Mouse (Mus musculus): ENCODE measurements around the gene Hephl1. TPM values are rescaled to one million over a fixed set of nuclear protein-coding genes. Genes with fewer than 3 reads are reported as not detected.

The Hephl1 gene
- total RNA-seq, 2 experiments from 2014 or later: 0.20 to 0.28 TPM

- no peak for DNase-seq
Observed at GRCm38 (mm10) chr9:15060026-15060425, 51.9 kb downstream of the Hephl1 start.

- no peak for DNase-seq
Observed at GRCm38 (mm10) chr9:15045740-15046139, 66.2 kb downstream of the Hephl1 start.

- peak; percentile 73 to 83 for DNase-seq
Observed at GRCm38 (mm10) chr9:15045084-15045669, 66.7 kb downstream of the Hephl1 start, which contains the start of gene Panx1. Gene Panx1 (minus strand): TSS chr9:15045478.

GRCm38 (mm10) chr9:15044391-15045083, 67.4 kb downstream of the Hephl1 start:
- DNase-seq: no peak

GRCm38 (mm10) chr9:15041556-15041955, 70.4 kb downstream of the Hephl1 start:
- no peak for DNase-seq

- DNase-seq: no peak
Observed at GRCm38 (mm10) chr9:15039848-15040247, 72.1 kb downstream of the Hephl1 start.

- DNase-seq: no peak
Observed at GRCm38 (mm10) chr9:15037704-15038103, 74.2 kb downstream of the Hephl1 start.

GRCm38 (mm10) chr9:15037237-15037636, 74.7 kb downstream of the Hephl1 start:
- DNase-seq: no peak

GRCm38 (mm10) chr9:15036807-15037206, 75.1 kb downstream of the Hephl1 start:
- DNase-seq: no peak

GRCm38 (mm10) chr9:15036405-15036804, 75.5 kb downstream of the Hephl1 start:
- DNase-seq: no peak

GRCm38 (mm10) chr9:15035979-15036378, 75.9 kb downstream of the Hephl1 start:
- no peak for DNase-seq

- peak; percentile 62 to 77 for DNase-seq
Observed at GRCm38 (mm10) chr9:15034546-15035273, 77.2 kb downstream of the Hephl1 start.

- DNase-seq: peak in 1 of 2 experiments; percentile 45
Observed at GRCm38 (mm10) chr9:15033568-15034160, 78.2 kb downstream of the Hephl1 start.

GRCm38 (mm10) chr9:15032797-15033196, 79.1 kb downstream of the Hephl1 start:
- DNase-seq: no peak

- peak; percentile 79 to 88 for DNase-seq
Observed at GRCm38 (mm10) chr9:15030771-15031170, 81.1 kb downstream of the Hephl1 start.

- peak; percentile 56 to 80 for DNase-seq
Observed at GRCm38 (mm10) chr9:15029025-15029727, 82.7 kb downstream of the Hephl1 start.

GRCm38 (mm10) chr9:15027725-15028124, 84.2 kb downstream of the Hephl1 start:
- no peak for DNase-seq

GRCm38 (mm10) chr9:15023049-15023448, 88.9 kb downstream of the Hephl1 start:
- DNase-seq: no peak

- no peak for DNase-seq
Observed at GRCm38 (mm10) chr9:15021156-15021555, 90.8 kb downstream of the Hephl1 start.

GRCm38 (mm10) chr9:15020561-15021080, 91.3 kb downstream of the Hephl1 start:
- no peak for DNase-seq

- no peak for DNase-seq
Observed at GRCm38 (mm10) chr9:15018756-15019131, 93.2 kb downstream of the Hephl1 start.
